Mouse (Mus musculus) CH12.LX (cell line): ENCODE results near the gene Fam171a2. TPM values are rescaled to one million over a fixed set of nuclear protein-coding genes. Genes with fewer than 3 reads are reported as not detected.

ENCODE experiments used
- DNase-seq: peaks from one replicate; pipeline ENCODE4 v3.0.0-alpha.2; 2013; ENCODE audit errors: extremely low read depth
- H3K27ac ChIP-seq: 2 replicates; pipeline ENCODE4 v1.5.1; 2012; ENCODE audit warnings: low read depth, mild to moderate bottlenecking, control low read depth, moderate library complexity; ENCODE audit not compliant: insufficient read depth
- H3K27me3 ChIP-seq: replicated peaks from 2 replicates; pipeline ENCODE3; 2012; ENCODE audit warnings: inconsistent platforms
- H3K36me3 ChIP-seq, 2 experiments: replicated peaks in 1 of 2; 2 replicates each; pipeline versions ENCODE3 to v1.6.1; 2012; ENCODE audit warnings: inconsistent platforms in 1 of 2, low read length in 1 of 2, mild to moderate bottlenecking in 1 of 2, mixed read lengths in 1 of 2, moderate library complexity in 1 of 2; ENCODE audit not compliant: control insufficient read depth in 1 of 2, insufficient read depth in 1 of 2
- H3K4me1 ChIP-seq, 2 experiments: 2 replicates each; pipeline ENCODE4 v1.6.1; 2012; ENCODE audit warnings: inconsistent platforms in 1 of 2, moderate library complexity in 1 of 2; ENCODE audit not compliant: insufficient read depth in 2 of 2, control insufficient read depth in 1 of 2
- H3K4me2 ChIP-seq: 2 replicates; pipeline ENCODE4 v1.6.1; 2012; ENCODE audit warnings: low read depth, mild to moderate bottlenecking, control low read depth; ENCODE audit not compliant: poor library complexity, insufficient read depth, severe bottlenecking
- H3K4me3 ChIP-seq, 3 experiments: fragments of 150-350 bp in 1 of 3; sonication (generic) in 1 of 3; replicated peaks in 1 of 3; 2 replicates each; pipeline versions ENCODE3 to v1.5.1; 2011 to 2012; ENCODE audit warnings: low read depth in 2 of 3, low read length in 2 of 3, mild to moderate bottlenecking in 2 of 3, moderate library complexity in 2 of 3, control low read depth in 1 of 3, improper control_type of control experiment in 1 of 3, inconsistent platforms in 1 of 3, mixed read lengths in 1 of 3; ENCODE audit not compliant: poor library complexity in 1 of 3
- H3K79me2 ChIP-seq: replicated peaks from 2 replicates; pipeline ENCODE4 v1.6.1; 2012; ENCODE audit warnings: mild to moderate bottlenecking, moderate library complexity; ENCODE audit not compliant: control insufficient read depth, poor library complexity, insufficient read depth, severe bottlenecking; ENCODE audit errors: extremely low read depth
- H3K9ac ChIP-seq: 2 replicates; pipeline ENCODE4 v1.6.1; 2012; ENCODE audit warnings: low read depth, mild to moderate bottlenecking, control low read depth, moderate library complexity; ENCODE audit not compliant: insufficient read depth
- H3K9me3 ChIP-seq: replicated peaks from 2 replicates; pipeline ENCODE3; 2012; ENCODE audit warnings: low read length, inconsistent platforms, mixed read lengths
- CTCF ChIP-seq, 2 experiments: IDR thresholded peaks in 1 of 2; conservative IDR thresholded peaks in 1 of 2; 2 replicates each; pipeline ENCODE4 v1.5.1; 2011 to 2012; ENCODE audit warnings: low read depth in 2 of 2, low read length in 2 of 2, improper control_type of control experiment in 1 of 2, inconsistent platforms in 1 of 2, mild to moderate bottlenecking in 1 of 2, moderate library complexity in 1 of 2
- EP300 ChIP-seq: IDR thresholded peaks from 2 replicates; pipeline ENCODE4 v1.6.1; 2011; ENCODE audit warnings: low read length, improper control_type of control experiment
- GABPA ChIP-seq: IDR thresholded peaks from 2 replicates; pipeline ENCODE4 v1.6.1; 2012; ENCODE audit warnings: low read depth, low read length, improper control_type of control experiment, inconsistent platforms; ENCODE audit not compliant: insufficient replicate concordance
- HCFC1 ChIP-seq: IDR thresholded peaks from 2 replicates; pipeline ENCODE4 v1.6.1; 2012; ENCODE audit warnings: low read depth, mild to moderate bottlenecking, inconsistent platforms, low read length, improper control_type of control experiment
- MAFK ChIP-seq: IDR thresholded peaks from 2 replicates; pipeline ENCODE4 v1.6.1; 2011; ENCODE audit warnings: low read length, improper control_type of control experiment; ENCODE audit not compliant: insufficient replicate concordance
- MAX ChIP-seq: IDR thresholded peaks from 2 replicates; pipeline ENCODE4 v1.6.1; 2011; ENCODE audit warnings: low read length, improper control_type of control experiment
- MAZ ChIP-seq: IDR thresholded peaks from 2 replicates; pipeline ENCODE4 v1.6.1; 2012; ENCODE audit warnings: low read depth, mild to moderate bottlenecking, inconsistent platforms, low read length, improper control_type of control experiment, moderate library complexity
- NELFE ChIP-seq: IDR thresholded peaks from 2 replicates; pipeline ENCODE4 v1.6.1; 2011; ENCODE audit warnings: low read depth, low read length, improper control_type of control experiment
- PAX5 ChIP-seq: IDR thresholded peaks from 2 replicates; pipeline ENCODE4 v1.6.1; 2012; ENCODE audit warnings: low read length, inconsistent platforms, mixed read lengths
- SIN3A ChIP-seq: IDR thresholded peaks from 2 replicates; pipeline ENCODE4 v1.6.1; 2012; ENCODE audit warnings: low read length, improper control_type of control experiment, inconsistent platforms
- SMC3 ChIP-seq: IDR thresholded peaks from 2 replicates; pipeline ENCODE4 v1.6.1; 2011; ENCODE audit warnings: low read depth, low read length, improper control_type of control experiment
- UBTF ChIP-seq: IDR thresholded peaks from 2 replicates; pipeline ENCODE4 v1.6.1; 2012; ENCODE audit warnings: low read depth, mild to moderate bottlenecking, inconsistent platforms, low read length, improper control_type of control experiment, moderate library complexity
- USF1 ChIP-seq: IDR thresholded peaks from 2 replicates; pipeline ENCODE4 v1.6.1; 2014; ENCODE audit warnings: low read depth, mild to moderate bottlenecking, inconsistent platforms, low read length, improper control_type of control experiment
- ZKSCAN1 ChIP-seq: IDR thresholded peaks from 2 replicates; pipeline ENCODE4 v1.6.1; 2012; ENCODE audit warnings: low read depth, inconsistent platforms, low read length, improper control_type of control experiment, borderline replicate concordance
- ZMIZ1 ChIP-seq: IDR thresholded peaks from 2 replicates; pipeline ENCODE4 v1.6.1; 2012; ENCODE audit warnings: low read depth, mild to moderate bottlenecking, inconsistent platforms, low read length, improper control_type of control experiment
- ZNF384 ChIP-seq: IDR thresholded peaks from 2 replicates; pipeline ENCODE4 v1.6.1; 2012; ENCODE audit warnings: low read depth, low read length, improper control_type of control experiment, inconsistent platforms
- dilution Hi-C: fragments of 300-500 bp; cut with MboI; formaldehyde crosslinking; loops from 2 replicates; pipeline ENCODE4 v1.14.3; 2020; ENCODE audit warnings: low sequenced_read_pairs; ENCODE audit not compliant: extremely low pct_unique_long_range_greater_than_20kb, extremely low pct_ligation_motif_present
- in situ Hi-C: fragments of 300-500 bp; cut with MboI; formaldehyde crosslinking; loops from 3 replicates; pipeline ENCODE4 v1.14.3; 2019; ENCODE audit warnings: low sequenced_read_pairs, low pct_ligation_motif_present, low pct_unique_long_range_greater_than_20kb, mixed read lengths
- polyA plus RNA-seq: library from polyadenylated mRNA; unstranded; fragments of >175 nt; gene quantifications from 2 replicates; pipeline ENCODE4 v1.2.1, GENCODE M21; 2012; ENCODE audit warnings: low read depth; ENCODE audit not compliant: insufficient read length
- total RNA-seq, 2 experiments: library from RNA; depleted of rRNA; stranded (reverse); fragments of 300-350 nt in 1 of 2; fragments of >200 nt in 1 of 2; gene quantifications; 2 replicates each; pipeline ENCODE4 v1.2.3; 2012 to 2014

Fam171a2 gene
- total and polyA plus RNA-seq, 3 experiments: not detected

DNA sequence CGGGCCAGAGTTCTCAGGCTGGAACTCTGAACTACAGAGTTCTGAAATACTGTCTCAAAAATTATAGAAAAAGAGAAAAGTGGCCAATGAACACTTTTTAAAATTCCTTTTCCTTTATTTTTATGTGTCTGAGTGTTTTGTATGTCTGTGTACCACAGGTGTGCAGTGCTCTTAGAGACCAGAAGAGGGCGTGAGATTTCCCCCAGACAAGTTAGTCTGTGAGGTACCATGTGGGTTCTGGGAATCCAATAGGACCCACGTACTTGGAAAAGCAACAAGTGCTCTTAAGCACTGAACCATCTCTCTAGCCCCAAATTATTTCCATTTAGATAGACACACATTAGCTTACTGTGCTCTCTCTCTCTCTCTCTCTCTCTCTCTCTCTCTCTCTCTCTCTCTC, 6.0 kb downstream of the Fam171a2 start:
- no peak overlapping the region for H3K9ac ChIP-seq
- no peaks in the 10 kb centered on the region for H3K79me2 ChIP-seq
- no peak for TF ChIP-seq UBTF
- TF ChIP-seq ZKSCAN1: no peak
- no peak for TF ChIP-seq SMC3
- no peak for TF ChIP-seq ZNF384
- TF ChIP-seq MAX: no peak
- peak; percentile 16 to 40; a peak in 3 of 4 replicates for TF ChIP-seq CTCF (conservative IDR thresholded peaks at IDR 0.05 in 1 of 2, IDR thresholded peaks at IDR 0.05 in 1 of 2; ENCODE audit: low read depth in 2 of 2, low read length in 2 of 2)
- H3K27ac ChIP-seq: no peak overlapping the region
- H3K4me3 ChIP-seq: no peak overlapping the region
- peaks cover 4 to 21% of the 10 kb centered on the region in 2 experiments for H3K36me3 ChIP-seq
- H3K4me2 ChIP-seq: no peak overlapping the region
- H3K27me3 ChIP-seq: peaks cover 40% of the 10 kb centered on the region
- DNase-seq: no peak
- dilution Hi-C loops: no loop called here
- peaks cover 25% of the 10 kb centered on the region for H3K9me3 ChIP-seq
- in situ Hi-C loops: no loop called here
- no peaks in the 10 kb centered on the region for H3K4me1 ChIP-seq

DNA sequence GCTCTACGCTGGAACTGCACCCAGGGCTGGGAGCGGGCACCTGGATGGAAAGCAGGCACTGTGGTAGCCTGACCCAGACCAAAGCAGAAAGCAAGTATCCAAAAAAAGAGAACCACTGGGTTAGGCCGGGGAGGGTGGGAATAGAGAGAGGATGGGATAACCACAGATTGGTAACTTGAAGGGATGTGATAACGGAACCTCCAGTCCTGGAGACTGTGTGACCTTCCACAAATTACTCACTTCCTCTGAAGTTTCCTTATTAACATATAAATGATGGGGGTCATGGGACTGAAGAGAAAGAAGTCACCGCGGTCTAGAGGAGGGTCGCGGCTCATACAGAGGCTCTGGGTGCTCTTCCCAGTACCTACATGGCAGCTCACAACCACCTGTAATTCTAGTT, 7.2 kb downstream of the Fam171a2 start:
- Histone ChIP-seq H3K9ac (no peak overlapping the region), H3K4me1 (peaks cover 0 to 5% of the 10 kb centered on the region in 2 experiments; a peak in 1 of 4 replicates), H3K27ac (no peak overlapping the region), H3K27me3 (peaks cover 28% of the 10 kb centered on the region), H3K4me3 (no peak overlapping the region), H3K4me2 (no peak overlapping the region), H3K36me3 (peaks cover 16 to 32% of the 10 kb centered on the region in 2 experiments), H3K9me3 (peaks cover 29% of the 10 kb centered on the region), H3K79me2 (no peaks in the 10 kb centered on the region)
- in situ Hi-C loops (no loop called here), dilution Hi-C loops (no loop called here)
- no peak for DNase-seq
- TF ChIP-seq ZMIZ1 (no peak), MAZ (no peak), NELFE (no peak), PAX5 (no peak), USF1 (no peak)

DNA sequence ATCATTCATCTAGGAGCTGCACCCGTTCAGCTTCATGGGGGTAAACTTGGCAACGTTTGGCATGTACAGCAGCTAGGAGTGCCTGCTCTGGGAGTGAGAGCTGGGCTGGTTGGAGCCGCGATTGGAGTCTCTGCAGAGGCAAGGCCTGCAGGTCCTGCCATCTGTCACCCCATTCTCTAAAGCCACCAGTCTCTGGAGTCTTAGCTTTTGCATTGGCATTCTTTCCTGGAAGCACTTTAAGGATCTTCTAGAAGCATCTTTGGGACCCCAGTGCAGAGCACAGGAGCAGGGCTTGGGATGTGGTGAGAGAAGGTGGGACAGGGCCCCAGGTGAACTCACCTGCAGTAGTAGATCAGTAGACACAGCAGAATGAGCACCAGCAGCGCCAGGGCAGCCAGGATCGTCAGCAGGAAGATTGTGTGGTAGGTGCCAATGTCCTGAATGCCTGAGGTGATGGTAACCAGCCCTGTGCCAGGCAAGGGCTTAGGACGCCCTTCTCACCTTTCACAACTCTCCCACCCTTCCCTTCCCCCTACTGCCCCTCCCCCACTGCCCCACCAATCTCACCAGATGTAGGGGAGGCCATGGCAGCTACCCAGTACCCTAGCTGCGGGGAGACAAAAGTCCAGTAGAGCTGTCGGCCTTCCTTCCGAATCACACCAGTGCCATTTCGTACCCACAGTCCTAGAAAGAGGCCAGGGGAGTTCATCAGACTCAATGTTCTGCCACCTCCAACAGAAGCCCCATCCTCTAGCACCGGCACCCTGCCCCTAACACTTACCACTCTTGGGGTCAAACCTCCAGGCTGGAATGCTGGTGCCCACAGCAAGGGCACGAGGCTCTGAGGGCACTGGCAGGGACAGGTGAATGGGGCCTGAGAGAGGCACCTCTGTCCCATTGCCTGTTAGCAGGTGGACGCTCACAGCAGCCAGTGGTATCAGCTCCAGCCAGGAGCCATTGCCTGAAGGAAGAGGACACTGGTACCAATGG, 8.1 kb downstream of the Fam171a2 start:
- peaks cover 21% of the 10 kb centered on the region for H3K27me3 ChIP-seq

More for the DNA sequence above, 8.1 kb downstream of the Fam171a2 start:
- peaks cover 6 to 14% of the 10 kb centered on the region in 2 experiments for H3K4me1 ChIP-seq
- in situ Hi-C loops (no loop called here), dilution Hi-C loops (no loop called here)
- peaks cover 29% of the 10 kb centered on the region for H3K9me3 ChIP-seq
- no peaks in the 10 kb centered on the region for H3K79me2 ChIP-seq
- TF ChIP-seq MAFK: no peak
- TF ChIP-seq ZMIZ1: no peak
- TF ChIP-seq GABPA: no peak
- TF ChIP-seq HCFC1: no peak
- no peak for TF ChIP-seq EP300
- no peak for TF ChIP-seq SIN3A
- TF ChIP-seq USF1: no peak
- no peak for DNase-seq
- no peak overlapping the region for H3K27ac ChIP-seq
- no peak overlapping the region for H3K4me2 ChIP-seq
- H3K9ac ChIP-seq: no peak overlapping the region
- H3K36me3 ChIP-seq: peaks cover 24 to 41% of the 10 kb centered on the region in 2 experiments
- no peak overlapping the region for H3K4me3 ChIP-seq
